Mouse (Mus musculus): ENCODE data around the gene Nck1. TPM values are rescaled to one million over a fixed set of nuclear protein-coding genes. Genes with fewer than 3 reads are reported as not detected.

The Nck1 gene
- polyA plus RNA-seq, 1 experiment = 5.7 TPM

- no peak overlapping the region for H3K27ac ChIP-seq (ENCODE audit: insufficient read depth, low read depth, low read length)
- H3K4me3 ChIP-seq (ENCODE audit: insufficient read depth, low read depth, low read length) = no peak overlapping the region
- H3K27me3 ChIP-seq (replicated peaks; ENCODE audit: control insufficient read depth, insufficient read depth, low read length) = no peaks in the 10 kb centered on the region
- TF ChIP-seq POLR2A (IDR thresholded peaks at IDR 0.05; ENCODE audit: low read depth, low read length) (no peak), CTCF (conservative IDR thresholded peaks at IDR 0.05; ENCODE audit: insufficient read depth, insufficient read length, low read depth, low read length) (no peak)
- 0 out of 2 replicates have a peak, but pooled peaks cover 2% of the 10 kb centered on the region for H3K4me1 ChIP-seq (ENCODE audit: control insufficient read depth, insufficient read depth, low read length)
- no peaks in the 10 kb centered on the region for H3K36me3 ChIP-seq (ENCODE audit: control insufficient read depth, insufficient read depth, low read length)
- DNase-seq = no peak
- WGBS = 62% methylated on average over 3 of the region's 3 CpGs
These were observed 13.0 kb downstream of the Nck1 start for GRCm38 (mm10) chr9:100532847-100533505.

- Histone ChIP-seq H3K36me3 (ENCODE audit: control insufficient read depth, insufficient read depth, low read length) (no peaks in the 10 kb centered on the region), H3K27ac (ENCODE audit: insufficient read depth, low read depth, low read length) (no peak overlapping the region), H3K4me1 (ENCODE audit: control insufficient read depth, insufficient read depth, low read length) (0 out of 2 replicates have a peak, but pooled peaks cover 2% of the 10 kb centered on the region), H3K4me3 (ENCODE audit: insufficient read depth, low read depth, low read length) (no peak overlapping the region), H3K27me3 (replicated peaks; ENCODE audit: control insufficient read depth, insufficient read depth, low read length) (no peaks in the 10 kb centered on the region)
- no peak for TF ChIP-seq CTCF (conservative IDR thresholded peaks at IDR 0.05; ENCODE audit: insufficient read depth, insufficient read length, low read depth, low read length)
- no peak for TF ChIP-seq POLR2A (IDR thresholded peaks at IDR 0.05; ENCODE audit: low read depth, low read length)
- DNase-seq = no peak
- 26% methylated on average over 1 of the region's 1 CpGs for WGBS
These were observed 14.6 kb downstream of the Nck1 start for GRCm38 (mm10) chr9:100531296-100531695.

- H3K27me3 ChIP-seq (replicated peaks; ENCODE audit: control insufficient read depth, insufficient read depth, low read length) = no peaks in the 10 kb centered on the region
- no peaks in the 10 kb centered on the region; the same call in 1 of the 2 replicates for H3K4me1 ChIP-seq (ENCODE audit: control insufficient read depth, insufficient read depth, low read length)
- TF ChIP-seq CTCF (conservative IDR thresholded peaks at IDR 0.05; ENCODE audit: insufficient read depth, insufficient read length, low read depth, low read length) (no peak), POLR2A (IDR thresholded peaks at IDR 0.05; ENCODE audit: low read depth, low read length) (no peak)
- 76% methylated on average over 2 of the region's 2 CpGs for WGBS
- H3K36me3 ChIP-seq (ENCODE audit: control insufficient read depth, insufficient read depth, low read length) = no peaks in the 10 kb centered on the region
- no peak overlapping the region for H3K27ac ChIP-seq (ENCODE audit: insufficient read depth, low read depth, low read length)
- no peak overlapping the region for H3K4me3 ChIP-seq (ENCODE audit: insufficient read depth, low read depth, low read length)
- no peak for DNase-seq
These were observed 20.7 kb downstream of the Nck1 start for GRCm38 (mm10) chr9:100525225-100525624.

- no peak for DNase-seq
- H3K27ac ChIP-seq (ENCODE audit: insufficient read depth, low read depth, low read length) = no peak overlapping the region
- TF ChIP-seq CTCF (conservative IDR thresholded peaks at IDR 0.05; ENCODE audit: insufficient read depth, insufficient read length, low read depth, low read length) (no peak), POLR2A (IDR thresholded peaks at IDR 0.05; ENCODE audit: low read depth, low read length) (no peak)
- 46% methylated on average over 2 of the region's 2 CpGs for WGBS
- no peaks in the 10 kb centered on the region; the same call in 1 of the 2 replicates for H3K4me1 ChIP-seq (ENCODE audit: control insufficient read depth, insufficient read depth, low read length)
- no peaks in the 10 kb centered on the region for H3K36me3 ChIP-seq (ENCODE audit: control insufficient read depth, insufficient read depth, low read length)
- H3K27me3 ChIP-seq (replicated peaks; ENCODE audit: control insufficient read depth, insufficient read depth, low read length) = no peaks in the 10 kb centered on the region
- no peak overlapping the region for H3K4me3 ChIP-seq (ENCODE audit: insufficient read depth, low read depth, low read length)
These were observed 23.9 kb downstream of the Nck1 start for GRCm38 (mm10) chr9:100522029-100522428.

GRCm38 (mm10) chr9:100520586-100520985 is 25.3 kb downstream of the Nck1 start:
- H3K27me3 ChIP-seq (replicated peaks; ENCODE audit: control insufficient read depth, insufficient read depth, low read length) = no peaks in the 10 kb centered on the region
- TF ChIP-seq POLR2A (IDR thresholded peaks at IDR 0.05; ENCODE audit: low read depth, low read length) (no peak), CTCF (conservative IDR thresholded peaks at IDR 0.05; ENCODE audit: insufficient read depth, insufficient read length, low read depth, low read length) (peak; percentile 66)
- no peak overlapping the region for H3K4me3 ChIP-seq (ENCODE audit: insufficient read depth, low read depth, low read length)
- no peaks in the 10 kb centered on the region for H3K36me3 ChIP-seq (ENCODE audit: control insufficient read depth, insufficient read depth, low read length)
- H3K4me1 ChIP-seq (ENCODE audit: control insufficient read depth, insufficient read depth, low read length) = no peaks in the 10 kb centered on the region; the same call in 1 of the 2 replicates
- WGBS = 0% methylated on average over 2 of the region's 2 CpGs
- peak; percentile 80 for DNase-seq
- no peak overlapping the region for H3K27ac ChIP-seq (ENCODE audit: insufficient read depth, low read depth, low read length)

GRCm38 (mm10) chr9:100520012-100520411 is 25.9 kb downstream of the Nck1 start:
- Histone ChIP-seq H3K4me1 (ENCODE audit: control insufficient read depth, insufficient read depth, low read length) (no peaks in the 10 kb centered on the region; the same call in 1 of the 2 replicates), H3K4me3 (ENCODE audit: insufficient read depth, low read depth, low read length) (no peak overlapping the region), H3K36me3 (ENCODE audit: control insufficient read depth, insufficient read depth, low read length) (no peaks in the 10 kb centered on the region), H3K27me3 (replicated peaks; ENCODE audit: control insufficient read depth, insufficient read depth, low read length) (no peaks in the 10 kb centered on the region), H3K27ac (ENCODE audit: insufficient read depth, low read depth, low read length) (peak overlapping the region; percentile 16; the same call in 1 of the 2 replicates)
- WGBS = 86% methylated on average over 3 of the region's 3 CpGs
- no peak for TF ChIP-seq POLR2A (IDR thresholded peaks at IDR 0.05; ENCODE audit: low read depth, low read length)
- TF ChIP-seq CTCF (conservative IDR thresholded peaks at IDR 0.05; ENCODE audit: insufficient read depth, insufficient read length, low read depth, low read length) = peak; percentile 27; the same call in 1 of the 2 replicates
- peak; percentile 29 for DNase-seq

GRCm38 (mm10) chr9:100507581-100507980 is 38.4 kb downstream of the Nck1 start:
- 66% methylated on average over 2 of the region's 2 CpGs for WGBS
- Histone ChIP-seq H3K27ac (ENCODE audit: insufficient read depth, low read depth, low read length) (peak overlapping the region; percentile 45), H3K27me3 (replicated peaks; ENCODE audit: control insufficient read depth, insufficient read depth, low read length) (no peaks in the 10 kb centered on the region), H3K36me3 (ENCODE audit: control insufficient read depth, insufficient read depth, low read length) (no peaks in the 10 kb centered on the region), H3K4me1 (ENCODE audit: control insufficient read depth, insufficient read depth, low read length) (no peaks in the 10 kb centered on the region; the same call in 1 of the 2 replicates), H3K4me3 (ENCODE audit: insufficient read depth, low read depth, low read length) (no peak overlapping the region)
- TF ChIP-seq POLR2A (IDR thresholded peaks at IDR 0.05; ENCODE audit: low read depth, low read length) = no peak
- DNase-seq = peak; percentile 65

Measured in kidney, adult 2 months (tissue).